Mouse (Mus musculus) lung, adult 2 months (tissue): ENCODE results near the gene Rab7.

Experiments
- CTCF ChIP-seq: fragments of 200-500 bp; IDR thresholded peaks from 2 replicates; pipeline ENCODE4 v1.5.1; 2011; ENCODE audit warnings: mild to moderate bottlenecking, low read length, control low read depth; ENCODE audit not compliant: insufficient read depth
- POLR2A ChIP-seq: fragments of 200-500 bp; IDR thresholded peaks from 2 replicates; pipeline ENCODE4 v1.6.1; 2011; ENCODE audit warnings: low read depth, mild to moderate bottlenecking, control low read depth, low read length, borderline replicate concordance; ENCODE audit errors: extremely low read depth

- TF ChIP-seq POLR2A (no peak), CTCF (no peak)
Measured at GRCm38 (mm10) chr6:88061406-88061805, 16.3 kb upstream of the Rab7 start.
